Mouse (Mus musculus) liver, postnatal 0 days (tissue): ENCODE results near the gene Nceh1. TPM values are rescaled to one million over a fixed set of nuclear protein-coding genes. Genes with fewer than 3 reads are reported as not detected.

Source experiments
- ATAC-seq: fragments of 200-750 bp; cut with Nextera tagmentation; 2 replicates; pipeline ENCODE4 v1.8.0; 2017; ENCODE audit warnings: mild to moderate bottlenecking, moderate library complexity
- DNase-seq: peaks from one replicate; pipeline ENCODE4 v3.0.0-alpha.2; 2016
- H3K27ac ChIP-seq: fragments of 300-500 bp; sonication (generic); 2 replicates; pipeline ENCODE4 v1.5.1; 2014; ENCODE audit warnings: antibody characterized with exemption, moderate library complexity, mild to moderate bottlenecking, low read depth
- H3K27me3 ChIP-seq: fragments of 300-500 bp; sonication (generic); 2 replicates; pipeline ENCODE4 v1.6.1; 2014; ENCODE audit warnings: low read length, control low read depth, mixed read lengths; ENCODE audit not compliant: insufficient read depth
- H3K36me3 ChIP-seq: fragments of 300-500 bp; sonication (generic); replicated peaks from 2 replicates; pipeline ENCODE4 v1.6.1; 2014; ENCODE audit warnings: mild to moderate bottlenecking, control low read depth, low read length, moderate library complexity, mixed read lengths; ENCODE audit not compliant: insufficient read depth
- H3K4me1 ChIP-seq: fragments of 300-500 bp; sonication (generic); 2 replicates; pipeline ENCODE4 v1.6.1; 2014; ENCODE audit warnings: antibody characterized with exemption, mild to moderate bottlenecking, control low read depth; ENCODE audit not compliant: insufficient read depth
- H3K4me2 ChIP-seq: fragments of 300-500 bp; sonication (generic); 2 replicates; pipeline ENCODE4 v1.6.1; 2014; ENCODE audit warnings: low read depth, mild to moderate bottlenecking, low read length, moderate library complexity, mixed read lengths
- H3K4me3 ChIP-seq: fragments of 300-500 bp; sonication (generic); 2 replicates; pipeline ENCODE4 v1.5.1; 2014; ENCODE audit warnings: low read depth, low read length
- H3K9ac ChIP-seq: fragments of 300-500 bp; sonication (generic); replicated peaks from 2 replicates; pipeline ENCODE4 v1.6.1; 2014; ENCODE audit warnings: mild to moderate bottlenecking, moderate library complexity
- H3K9me3 ChIP-seq: fragments of 300-500 bp; sonication (generic); 2 replicates; pipeline ENCODE4 v1.6.1; 2016; ENCODE audit warnings: mild to moderate bottlenecking, control low read depth, low read length, mixed read lengths
- CTCF ChIP-seq: sonication (generic); IDR thresholded peaks from 2 replicates; pipeline ENCODE4 v1.5.1; 2016; ENCODE audit warnings: antibody characterized with exemption, low read depth
- EP300 ChIP-seq: IDR thresholded peaks from 2 replicates; pipeline ENCODE4 v1.6.1; 2016; ENCODE audit warnings: antibody characterized with exemption, low read depth, mild to moderate bottlenecking
- WGBS: fragments of 180-500 bp; shearing (Covaris S2); extraction: QIAGEN DNeasy Blood & Tissue Kit; methylation state at CpG from one replicate; pipeline ENCODE4 v1.1.7; 2014; ENCODE audit not compliant: insufficient replicate concordance; 5-methylcytosine and 5-hydroxymethylcytosine counted together
- polyA plus RNA-seq: library from polyadenylated mRNA; unstranded; fragments of >200 nt; fragmentation: Nextera tagmentation; extraction: Ambion mirVana; gene quantifications from 2 replicates; pipeline ENCODE4 v1.2.1, GENCODE M21; 2015

Gene Nceh1
- polyA plus RNA-seq, 1 experiment from 2014 or later = 23.9 TPM

- ATAC-seq (no peak), DNase-seq (no peak)
- Histone ChIP-seq H3K27ac (no peak overlapping the region), H3K4me2 (no peak overlapping the region), H3K9me3 (no peaks in the 10 kb centered on the region), H3K4me3 (no peak overlapping the region), H3K36me3 (peaks cover 10% of the 10 kb centered on the region; the same call in 1 of the 2 replicates), H3K9ac (no peak overlapping the region), H3K4me1 (peaks cover 12% of the 10 kb centered on the region), H3K27me3 (no peaks in the 10 kb centered on the region)
- TF ChIP-seq EP300 (no peak), CTCF (no peak)
- 75% methylated on average over 4 of the region's 4 CpGs for WGBS
Measured at GRCm38 (mm10) chr3:27206221-27206560, 23.4 kb downstream of the Nceh1 start.

- no peaks in the 10 kb centered on the region for H3K27me3 ChIP-seq
- peaks cover 9% of the 10 kb centered on the region; the same call in 1 of the 2 replicates for H3K4me1 ChIP-seq
- no peak for TF ChIP-seq CTCF
- TF ChIP-seq EP300 = no peak
- no peak overlapping the region for H3K4me2 ChIP-seq
- H3K27ac ChIP-seq = no peak overlapping the region
- H3K4me3 ChIP-seq = no peak overlapping the region
- no peak overlapping the region for H3K9ac ChIP-seq
- H3K9me3 ChIP-seq = no peaks in the 10 kb centered on the region
- DNase-seq (no peak), ATAC-seq (no peak)
- WGBS = 80% methylated on average over 8 of the region's 8 CpGs
- H3K36me3 ChIP-seq = peaks cover 10% of the 10 kb centered on the region; the same call in 1 of the 2 replicates
Measured at GRCm38 (mm10) chr3:27206577-27206976, 23.8 kb downstream of the Nceh1 start.

GRCm38 (mm10) chr3:27209707-27210106 is 26.9 kb downstream of the Nceh1 start:
- DNase-seq = no peak
- Histone ChIP-seq H3K4me2 (no peak overlapping the region), H3K36me3 (peaks cover 9% of the 10 kb centered on the region; the same call in 1 of the 2 replicates), H3K27ac (peak overlapping the region; percentile 0; the same call in 1 of the 2 replicates), H3K4me1 (peaks cover 6% of the 10 kb centered on the region; the same call in 1 of the 2 replicates), H3K9ac (no peak overlapping the region), H3K4me3 (no peak overlapping the region), H3K27me3 (no peaks in the 10 kb centered on the region), H3K9me3 (no peaks in the 10 kb centered on the region)
- TF ChIP-seq EP300 (no peak), CTCF (no peak)
- peak; percentile 80 for ATAC-seq
- WGBS = 64% methylated on average over 9 of the region's 9 CpGs

- DNase-seq (no peak), ATAC-seq (peak; percentile 69)
- Histone ChIP-seq H3K27ac (no peak overlapping the region; the same call in 1 of the 2 replicates), H3K4me1 (peaks cover 4% of the 10 kb centered on the region; the same call in 1 of the 2 replicates), H3K4me2 (no peak overlapping the region), H3K4me3 (no peak overlapping the region), H3K36me3 (peaks cover 13% of the 10 kb centered on the region; the same call in 1 of the 2 replicates), H3K27me3 (no peaks in the 10 kb centered on the region), H3K9me3 (no peaks in the 10 kb centered on the region), H3K9ac (no peak overlapping the region)
- 46% methylated on average over 7 of the region's 7 CpGs for WGBS
- no peak for TF ChIP-seq CTCF
Measured at GRCm38 (mm10) chr3:27210271-27210670, 27.5 kb downstream of the Nceh1 start.

GRCm38 (mm10) chr3:27214016-27214816 is 31.5 kb downstream of the Nceh1 start:
- Histone ChIP-seq H3K9ac (no peak overlapping the region), H3K27ac (no peak overlapping the region), H3K4me2 (no peak overlapping the region), H3K27me3 (no peaks in the 10 kb centered on the region), H3K9me3 (no peaks in the 10 kb centered on the region), H3K36me3 (peaks cover 7% of the 10 kb centered on the region; the same call in 1 of the 2 replicates), H3K4me1 (no peaks in the 10 kb centered on the region; the same call in 1 of the 2 replicates), H3K4me3 (no peak overlapping the region)
- no peak for ATAC-seq
- WGBS = 76% methylated on average over 8 of the region's 8 CpGs
- no peak for DNase-seq
- no peak for TF ChIP-seq EP300
- TF ChIP-seq CTCF = no peak

GRCm38 (mm10) chr3:27217331-27217730 is 34.6 kb downstream of the Nceh1 start:
- no peak overlapping the region for H3K4me2 ChIP-seq
- peaks cover 3% of the 10 kb centered on the region; the same call in 1 of the 2 replicates for H3K4me1 ChIP-seq
- H3K27me3 ChIP-seq = no peaks in the 10 kb centered on the region
- peaks cover 5% of the 10 kb centered on the region; the same call in 1 of the 2 replicates for H3K36me3 ChIP-seq
- H3K27ac ChIP-seq = no peak overlapping the region
- ATAC-seq = no peak
- WGBS = 90% methylated on average over 7 of the region's 7 CpGs
- H3K4me3 ChIP-seq = no peak overlapping the region
- no peak overlapping the region for H3K9ac ChIP-seq
- no peaks in the 10 kb centered on the region for H3K9me3 ChIP-seq
- DNase-seq = no peak
- TF ChIP-seq EP300 = no peak
- no peak for TF ChIP-seq CTCF
